Mouse (Mus musculus) hindbrain, embryonic 13.5 days (tissue): ENCODE measurements around the gene Gm10283. TPM values are rescaled to one million over a fixed set of nuclear protein-coding genes. Genes with fewer than 3 reads are reported as not detected.

Experiments used
- ATAC-seq: fragments of 200-750 bp; cut with Nextera tagmentation; 2 replicates; pipeline ENCODE4 v1.8.0; 2017; ENCODE audit warnings: moderate TSS enrichment; ENCODE audit not compliant: low FRiP score
- H3K27ac ChIP-seq: fragments of 300-500 bp; sonication (generic); 2 replicates; pipeline ENCODE4 v1.5.1; 2015; ENCODE audit warnings: inconsistent platforms, mild to moderate bottlenecking, moderate library complexity
- H3K27me3 ChIP-seq: fragments of 300-500 bp; sonication (generic); 2 replicates; pipeline ENCODE4 v1.6.1; 2015; ENCODE audit warnings: mild to moderate bottlenecking, inconsistent platforms
- H3K36me3 ChIP-seq: fragments of 300-500 bp; sonication (generic); 2 replicates; pipeline ENCODE4 v1.6.1; 2015; ENCODE audit warnings: mild to moderate bottlenecking, inconsistent platforms
- H3K4me1 ChIP-seq: fragments of 300-500 bp; sonication (generic); replicated peaks from 2 replicates; pipeline ENCODE4 v1.6.1; 2015; ENCODE audit warnings: inconsistent platforms
- H3K4me2 ChIP-seq: fragments of 300-500 bp; sonication (generic); 2 replicates; pipeline ENCODE4 v1.6.1; 2015; ENCODE audit warnings: inconsistent platforms, mild to moderate bottlenecking, moderate library complexity
- H3K4me3 ChIP-seq: fragments of 300-500 bp; sonication (generic); 2 replicates; pipeline ENCODE4 v1.5.1; 2015; ENCODE audit warnings: mild to moderate bottlenecking, inconsistent platforms
- H3K9ac ChIP-seq: fragments of 300-500 bp; sonication (generic); 2 replicates; pipeline ENCODE4 v1.6.1; 2015; ENCODE audit warnings: mild to moderate bottlenecking, inconsistent platforms
- H3K9me3 ChIP-seq: fragments of 300-500 bp; sonication (generic); 2 replicates; pipeline ENCODE4 v1.6.1; 2016; ENCODE audit warnings: inconsistent platforms
- WGBS: fragments of 180-500 bp; shearing (Covaris S2); methylation state at CpG from one replicate; pipeline ENCODE4 v1.1.7; 2015; 5-methylcytosine and 5-hydroxymethylcytosine counted together
- polyA plus RNA-seq: library from polyadenylated mRNA; unstranded; fragments of >200 nt; fragmentation: Nextera tagmentation; extraction: Ambion mirVana; gene quantifications from 2 replicates; pipeline ENCODE4 v1.2.1, GENCODE M21; 2015

Gene Gm10283
- polyA plus RNA-seq, 1 experiment from 2014 or later: not detected

DNA sequence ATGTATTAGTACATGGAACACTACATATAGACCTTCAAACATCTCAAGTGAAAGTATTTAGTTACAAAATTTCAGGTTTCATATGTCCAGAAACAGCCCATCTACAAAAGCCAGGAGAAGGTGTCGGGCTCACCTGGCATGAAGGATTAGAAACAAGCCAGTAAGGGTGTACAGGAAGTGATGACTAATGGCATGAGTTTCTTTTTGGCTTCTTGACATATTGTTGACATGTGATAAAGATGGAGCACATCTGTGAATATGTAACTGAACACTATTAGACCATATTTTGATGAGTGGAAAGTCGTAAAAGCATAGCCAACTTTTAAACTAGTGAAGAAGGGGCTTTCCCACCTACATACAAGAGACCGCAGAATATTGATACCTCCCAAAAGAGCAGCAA lies 66.1 kb downstream of the Gm10283 start:
- no peak overlapping the region for H3K4me3 ChIP-seq
- H3K27ac ChIP-seq: no peak overlapping the region
- H3K9ac ChIP-seq: no peak overlapping the region
- WGBS: 94% methylated on average over 3 of the region's 3 CpGs
- no peak for ATAC-seq
- no peaks in the 10 kb centered on the region for H3K4me1 ChIP-seq
- H3K27me3 ChIP-seq: no peaks in the 10 kb centered on the region
- H3K36me3 ChIP-seq: no peaks in the 10 kb centered on the region
- no peaks in the 10 kb centered on the region for H3K9me3 ChIP-seq
- no peak overlapping the region for H3K4me2 ChIP-seq

DNA sequence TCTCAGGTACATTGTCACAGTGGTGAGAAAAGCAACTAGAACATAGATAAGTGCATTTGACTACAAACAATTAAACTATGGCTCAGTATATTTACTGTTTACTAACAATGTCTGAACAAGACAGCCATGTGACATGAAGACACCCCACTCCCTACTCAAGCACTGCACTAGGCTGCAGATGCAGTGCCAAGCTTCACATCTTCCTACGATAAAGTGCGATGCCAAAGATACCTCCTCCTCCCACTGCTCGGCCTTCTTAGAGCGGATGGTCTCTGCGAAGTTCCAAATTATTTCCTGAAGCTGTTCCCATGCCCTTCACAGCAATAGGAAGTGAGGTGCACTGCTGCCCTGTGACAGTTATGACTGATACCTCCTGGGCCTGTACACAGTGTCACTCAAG lies 70.3 kb downstream of the Gm10283 start:
- H3K9ac ChIP-seq: no peak overlapping the region
- H3K4me3 ChIP-seq: no peak overlapping the region
- H3K4me2 ChIP-seq: no peak overlapping the region
- H3K9me3 ChIP-seq: 0 out of 2 replicates have a peak, but pooled peaks cover 5% of the 10 kb centered on the region
- H3K27me3 ChIP-seq: no peaks in the 10 kb centered on the region
- no peaks in the 10 kb centered on the region for H3K4me1 ChIP-seq
- H3K27ac ChIP-seq: no peak overlapping the region
- 96% methylated on average over 5 of the region's 5 CpGs for WGBS
- no peaks in the 10 kb centered on the region for H3K36me3 ChIP-seq
- ATAC-seq: no peak

DNA sequence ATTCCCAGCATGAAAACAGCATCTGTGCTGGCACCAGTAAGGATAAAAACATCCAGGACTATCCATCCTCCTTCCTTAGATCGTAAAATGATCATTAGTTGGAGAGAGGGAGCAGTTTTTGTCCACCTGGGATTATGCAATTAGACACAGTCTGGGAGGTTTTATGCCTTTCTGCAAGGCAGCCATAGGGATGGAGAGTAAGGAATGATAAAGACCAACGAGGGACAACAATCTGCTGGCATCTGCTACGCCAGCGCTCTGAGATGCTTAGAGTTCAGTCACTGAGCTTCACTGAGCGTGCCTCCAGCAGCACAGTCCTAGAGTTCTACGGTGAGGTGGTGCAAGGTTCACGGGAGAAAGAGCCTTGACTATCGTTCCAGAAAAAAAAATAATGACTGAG lies 96.6 kb downstream of the Gm10283 start:
- 73% methylated on average over 8 of the region's 8 CpGs for WGBS
- Histone ChIP-seq H3K4me1 (no peaks in the 10 kb centered on the region), H3K4me3 (no peak overlapping the region), H3K4me2 (no peak overlapping the region), H3K9me3 (no peaks in the 10 kb centered on the region), H3K9ac (no peak overlapping the region), H3K36me3 (no peaks in the 10 kb centered on the region), H3K27ac (no peak overlapping the region), H3K27me3 (no peaks in the 10 kb centered on the region)
- ATAC-seq: no peak

DNA sequence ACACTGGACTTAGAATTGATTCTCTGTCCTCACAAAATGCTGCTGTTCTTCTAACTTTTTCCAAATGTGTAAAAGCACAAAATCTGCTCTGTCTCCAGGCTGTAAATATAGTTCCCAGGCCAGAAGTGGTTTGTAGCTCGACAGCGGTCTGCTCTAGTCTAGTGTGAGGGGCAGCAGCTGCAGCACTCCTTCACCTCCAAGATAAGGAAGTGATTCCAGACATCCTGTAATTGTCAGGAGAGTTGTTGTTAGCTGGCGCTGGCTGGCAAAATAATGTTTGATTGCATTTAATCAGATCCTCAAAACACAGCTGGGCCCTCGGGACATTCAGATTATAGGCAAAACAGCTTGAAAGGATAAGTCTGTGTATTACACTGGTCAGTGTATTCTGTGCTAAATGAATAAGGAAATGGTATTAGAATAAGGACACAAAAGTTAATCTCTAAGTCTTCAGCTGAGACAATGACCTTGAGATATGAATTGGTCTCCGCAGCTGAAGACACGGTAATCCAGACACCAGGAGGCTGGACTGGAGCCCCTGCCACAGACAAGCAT lies 97.9 kb downstream of the Gm10283 start:
- H3K27me3 ChIP-seq: no peaks in the 10 kb centered on the region
- no peak for ATAC-seq
- no peak overlapping the region for H3K27ac ChIP-seq
- no peak overlapping the region for H3K4me3 ChIP-seq
- 66% methylated on average over 6 of the region's 6 CpGs for WGBS
- no peak overlapping the region for H3K4me2 ChIP-seq
- H3K36me3 ChIP-seq: no peaks in the 10 kb centered on the region
- no peaks in the 10 kb centered on the region for H3K4me1 ChIP-seq
- no peak overlapping the region for H3K9ac ChIP-seq
- no peaks in the 10 kb centered on the region for H3K9me3 ChIP-seq

DNA sequence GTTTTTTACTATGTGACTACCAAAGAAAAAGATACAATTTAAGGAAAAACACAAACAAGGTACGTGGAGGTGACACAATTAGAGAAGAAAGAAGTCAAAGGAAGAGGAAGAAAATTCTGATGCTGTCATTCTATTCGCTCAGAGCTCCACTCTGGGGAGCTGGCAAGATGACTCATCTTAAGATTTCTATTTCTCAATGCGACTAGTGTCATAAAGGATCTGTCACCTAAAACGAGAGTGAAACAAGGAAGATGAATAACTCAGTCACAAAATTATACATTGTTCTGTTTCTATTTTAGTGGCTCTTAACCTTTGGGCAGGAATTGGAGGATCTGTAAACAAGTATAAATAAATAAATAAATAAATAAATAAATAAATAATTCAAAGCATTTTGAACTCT lies 109.3 kb downstream of the Gm10283 start:
- no peak overlapping the region for H3K4me3 ChIP-seq
- ATAC-seq: no peak
- no peak overlapping the region for H3K9ac ChIP-seq
- no peak overlapping the region for H3K27ac ChIP-seq
- no peaks in the 10 kb centered on the region for H3K36me3 ChIP-seq
- WGBS: 85% methylated on average over 4 of the region's 4 CpGs
- no peaks in the 10 kb centered on the region for H3K27me3 ChIP-seq
- H3K9me3 ChIP-seq: no peaks in the 10 kb centered on the region
- H3K4me2 ChIP-seq: no peak overlapping the region
- H3K4me1 ChIP-seq: no peaks in the 10 kb centered on the region

DNA sequence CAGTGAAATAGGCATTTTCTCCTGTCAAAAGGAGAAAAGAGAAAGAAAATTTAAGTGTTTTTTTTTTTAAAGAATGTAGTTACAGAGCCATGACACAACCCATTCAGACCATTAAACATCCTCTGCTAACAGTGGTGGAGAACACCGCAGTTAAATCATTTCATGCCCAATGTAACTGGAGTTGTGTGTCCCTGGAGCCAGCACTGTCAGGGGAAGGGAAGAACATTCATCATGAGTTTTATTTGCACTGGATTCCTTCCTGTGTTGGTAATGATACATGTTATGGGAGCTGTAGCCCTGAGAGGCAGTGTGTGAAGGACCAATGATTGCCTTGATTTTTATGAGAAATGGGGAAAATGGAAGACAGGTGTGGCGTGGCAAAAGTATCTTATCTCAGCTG lies 116.4 kb downstream of the Gm10283 start:
- no peak overlapping the region for H3K9ac ChIP-seq
- no peaks in the 10 kb centered on the region for H3K27me3 ChIP-seq
- no peak overlapping the region for H3K4me2 ChIP-seq
- 86% methylated on average over 2 of the region's 2 CpGs for WGBS
- no peaks in the 10 kb centered on the region for H3K9me3 ChIP-seq
- no peak overlapping the region for H3K4me3 ChIP-seq
- no peaks in the 10 kb centered on the region for H3K36me3 ChIP-seq
- no peaks in the 10 kb centered on the region for H3K4me1 ChIP-seq
- ATAC-seq: no peak
- no peak overlapping the region for H3K27ac ChIP-seq

Other genes with a start within 250 kb of the Gm10283 start
- 0.89 and 1.1 TPM in 2 replicates for gene Aadat, start 2.7 kb upstream of the Gm10283 start, polyA plus RNA-seq
- gene Mfap3l, start 129.6 kb upstream of the Gm10283 start, polyA plus RNA-seq: 1.7 and 2.4 TPM in 2 replicates